Mouse (Mus musculus): ENCODE results near the gene Shisa8. TPM values are rescaled to one million over a fixed set of nuclear protein-coding genes. Genes with fewer than 3 reads are reported as not detected.

Gene Shisa8
- total RNA-seq, 2 experiments from 2014 or later, result 0.13 to 0.27 TPM

DNA sequence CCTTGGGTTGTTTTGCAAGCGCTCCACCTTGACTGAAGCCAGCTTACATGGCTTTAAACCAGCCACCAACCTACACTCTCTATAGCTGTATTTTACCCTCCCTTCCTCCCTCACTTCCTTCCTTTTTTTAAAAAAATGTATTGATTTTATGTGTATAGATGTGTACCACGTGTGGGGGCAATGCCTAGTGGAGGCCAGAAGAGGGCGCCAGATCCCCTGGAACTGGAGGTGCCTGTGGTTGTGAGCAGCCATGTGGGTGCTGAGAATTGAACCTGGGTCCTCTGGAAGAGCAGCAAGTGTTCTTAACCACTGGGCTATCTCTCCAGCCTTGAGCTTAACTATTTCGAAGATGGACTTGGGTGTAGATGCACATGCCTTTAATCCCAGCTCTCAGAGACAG, 30.3 kb downstream of the Shisa8 start:
- DNase-seq (ENCODE audit: low spot score in 2 of 2), result no peak

DNA sequence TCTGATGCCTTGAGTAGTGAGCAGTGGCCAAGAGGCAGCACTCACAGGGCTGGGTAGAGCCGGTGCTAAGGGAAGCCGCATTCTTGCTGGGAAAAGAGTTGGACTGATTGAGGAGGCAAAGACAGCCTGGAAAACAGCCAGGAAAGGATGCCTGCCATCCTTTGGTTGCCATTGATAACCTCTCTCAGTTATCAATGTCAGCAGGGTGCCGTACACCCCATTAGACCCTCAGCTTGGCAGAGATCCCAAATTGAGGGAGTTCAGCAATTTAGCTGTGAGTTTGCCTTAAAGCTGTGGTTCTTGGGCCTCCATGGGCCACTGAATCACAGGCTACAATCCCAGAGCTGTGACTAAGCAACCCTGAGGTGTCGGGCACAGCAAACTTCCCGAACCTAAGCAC, 31.5 kb downstream of the Shisa8 start:
- no peak for DNase-seq (ENCODE audit: low spot score in 2 of 2)

DNA sequence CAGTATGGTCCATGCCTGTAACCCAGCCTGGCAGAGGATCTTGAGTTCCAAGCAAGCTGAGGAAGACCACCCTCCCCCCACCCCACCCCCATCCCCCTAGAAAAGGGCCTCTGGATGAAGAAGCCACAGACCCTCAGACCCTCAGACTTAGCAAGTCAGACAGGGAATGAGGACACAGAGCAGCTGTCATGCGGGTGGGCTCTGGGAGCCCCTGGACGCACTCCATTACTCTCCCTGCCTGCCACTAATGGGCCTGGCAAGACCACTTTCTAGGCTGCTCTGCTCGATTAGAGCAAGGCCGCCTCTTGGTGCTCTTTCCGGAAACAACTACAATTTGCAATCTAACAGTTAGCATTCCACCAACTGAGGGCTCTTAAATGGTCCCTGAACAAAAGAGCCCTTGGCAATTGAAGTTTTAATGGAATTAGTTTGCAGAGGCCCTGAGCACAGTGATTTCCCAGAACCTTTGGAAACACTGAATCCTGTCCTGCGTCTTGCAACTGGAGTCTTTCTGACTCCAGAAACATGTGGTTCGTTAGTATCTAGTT, 34.8 kb downstream of the Shisa8 start:
- no peak for DNase-seq (ENCODE audit: low spot score in 2 of 2)

DNA sequence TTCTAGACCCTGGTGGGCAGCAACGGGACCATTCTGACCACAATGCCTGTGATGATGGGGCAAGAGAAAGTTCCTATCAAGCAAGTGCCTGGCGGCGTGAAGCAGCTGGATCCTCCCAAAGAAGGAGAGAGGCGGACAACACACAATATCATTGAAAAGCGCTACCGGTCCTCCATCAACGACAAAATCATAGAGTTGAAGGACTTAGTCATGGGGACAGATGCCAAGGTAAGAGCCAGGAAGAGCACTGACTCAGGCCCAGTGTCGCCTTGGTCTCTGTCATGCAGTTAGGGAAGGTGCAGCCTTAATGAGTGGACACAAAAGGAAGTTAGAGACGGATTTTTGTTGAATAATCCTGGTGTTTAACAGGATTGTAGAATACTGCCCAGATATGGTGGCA, 37.5 kb downstream of the Shisa8 start:
- no peak for DNase-seq (ENCODE audit: low spot score in 2 of 2)

DNA sequence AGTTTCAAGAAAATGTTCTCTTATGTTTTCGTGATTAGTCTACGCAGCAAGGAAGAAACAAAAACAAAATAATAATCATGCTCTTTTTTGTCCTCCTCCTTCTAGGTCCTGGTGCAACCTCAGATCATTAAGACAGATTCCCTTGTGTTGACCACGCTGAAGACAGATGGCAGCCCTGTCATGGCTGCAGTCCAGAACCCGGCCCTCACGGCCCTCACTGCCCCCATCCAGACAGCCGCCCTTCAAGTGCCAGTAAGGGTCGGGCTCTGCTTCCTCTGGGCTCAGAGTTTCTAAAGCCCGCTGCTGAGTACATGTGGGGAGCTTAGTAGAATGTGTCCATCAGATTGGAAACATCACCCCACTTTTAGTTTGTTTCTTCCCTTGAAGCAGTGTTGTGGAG, 40.0 kb downstream of the Shisa8 start:
- DNase-seq (ENCODE audit: low spot score in 2 of 2), result no peak

DNA sequence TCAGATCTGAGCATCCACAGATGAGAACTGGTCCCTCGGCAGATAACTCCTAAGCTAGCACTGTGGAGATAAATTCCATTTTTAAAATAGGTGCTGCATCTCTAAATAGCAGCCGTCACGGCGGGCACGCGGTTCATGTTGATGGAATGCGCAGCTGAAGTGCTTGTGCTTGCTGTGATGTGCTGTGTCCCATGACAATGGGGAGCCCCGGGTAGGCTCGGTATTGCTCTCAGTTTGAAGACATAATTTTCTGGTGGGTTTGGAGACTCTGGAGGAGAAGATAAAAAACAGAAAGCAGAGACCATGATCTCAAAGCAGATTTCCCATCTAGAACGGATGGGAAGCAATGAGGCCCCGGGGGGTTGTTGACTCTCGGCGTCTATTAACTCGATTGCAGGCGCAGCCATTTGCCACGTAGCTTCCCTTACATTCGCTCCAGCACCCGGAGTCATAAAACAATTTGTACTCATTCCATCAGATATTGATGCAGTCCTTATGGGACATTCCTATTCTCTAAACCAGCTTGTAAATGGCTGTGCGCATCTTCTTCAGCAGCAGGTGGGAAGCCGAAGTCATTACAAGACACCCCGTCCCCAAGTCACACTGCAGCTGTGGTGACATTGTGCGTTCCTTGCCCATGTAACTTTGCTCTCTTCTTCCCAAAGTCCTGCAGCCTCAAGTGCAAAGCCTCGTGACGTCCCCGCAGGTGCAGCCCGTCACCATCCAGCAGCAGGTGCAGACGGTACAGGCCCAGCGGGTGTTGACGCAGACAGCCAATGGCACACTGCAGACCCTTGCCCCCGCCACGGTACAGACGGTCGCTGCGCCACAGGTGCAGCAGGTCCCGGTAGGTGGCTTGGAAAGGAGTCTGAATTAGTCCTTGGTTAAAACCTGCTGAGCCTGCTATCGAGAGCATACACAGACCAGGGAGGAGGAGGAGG, 41.9 kb downstream of the Shisa8 start:
- no peak for DNase-seq (ENCODE audit: low spot score in 2 of 2)

DNA sequence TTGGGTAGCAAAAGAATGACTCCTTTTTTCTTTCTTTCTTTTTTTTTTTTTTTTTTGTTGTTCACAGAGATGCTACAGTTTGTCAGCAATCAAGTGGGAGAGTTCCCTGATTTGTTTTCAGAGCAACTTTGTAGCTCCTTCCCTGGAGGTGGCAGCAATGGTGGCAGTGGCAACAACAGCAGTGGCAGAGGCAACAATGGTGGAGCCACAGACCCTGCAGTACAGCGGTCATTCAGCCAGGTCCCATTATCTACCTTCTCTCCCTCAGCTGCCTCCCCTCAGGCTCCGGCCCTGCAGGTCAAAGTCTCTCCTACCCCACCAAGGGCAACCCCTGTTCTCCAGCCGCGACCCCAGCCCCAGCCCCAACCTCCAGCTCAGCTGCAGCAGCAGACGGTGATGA, 42.9 kb downstream of the Shisa8 start:
- DNase-seq (ENCODE audit: low spot score in 2 of 2), result no peak

DNA sequence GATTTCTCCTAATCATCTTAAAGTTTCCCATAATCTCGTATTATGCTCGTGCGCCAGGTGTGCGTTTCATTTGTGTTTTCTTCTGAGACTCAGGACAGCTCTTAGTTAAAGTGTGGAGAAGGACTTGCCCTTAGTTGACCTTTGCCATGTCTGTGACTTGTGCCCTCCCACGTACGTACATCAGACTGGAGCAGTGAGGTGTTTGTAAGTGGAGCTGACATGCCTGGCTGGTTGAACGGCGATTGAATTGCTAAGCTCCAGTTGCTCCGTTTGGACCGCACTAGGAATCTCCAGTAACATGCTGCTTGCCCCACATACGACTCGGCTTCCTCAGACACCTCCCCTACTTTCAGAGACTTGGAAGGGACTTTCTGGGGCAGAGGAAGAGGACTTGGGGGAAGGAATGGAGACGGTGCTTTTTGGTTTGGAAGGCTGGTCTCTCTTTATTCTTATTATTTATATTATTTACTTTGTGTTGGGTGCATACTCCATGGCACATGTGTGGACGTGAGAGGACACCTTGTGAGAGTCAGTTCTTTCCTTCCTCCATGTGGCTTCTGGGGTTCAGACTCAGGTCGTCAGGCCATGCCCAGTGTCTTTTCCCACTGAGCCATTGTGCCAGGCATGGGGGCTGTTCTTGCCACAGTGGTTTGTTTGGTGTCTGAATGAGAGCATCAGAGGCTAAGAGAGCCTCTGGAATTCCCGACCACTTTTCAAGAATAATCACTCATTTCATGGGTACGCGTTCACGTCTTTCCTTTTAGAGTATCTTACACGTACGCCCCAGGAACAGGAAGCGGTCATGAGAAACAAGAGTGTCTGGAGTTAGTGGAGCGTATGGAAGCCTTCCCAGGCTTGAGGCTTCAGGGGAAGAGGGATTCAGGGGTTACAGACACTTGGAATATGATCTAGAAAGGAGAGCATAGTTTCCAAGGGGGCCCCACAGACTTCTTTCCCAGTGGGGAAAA, 45.1 kb downstream of the Shisa8 start:
- no peak for DNase-seq (ENCODE audit: low spot score in 2 of 2)

DNA sequence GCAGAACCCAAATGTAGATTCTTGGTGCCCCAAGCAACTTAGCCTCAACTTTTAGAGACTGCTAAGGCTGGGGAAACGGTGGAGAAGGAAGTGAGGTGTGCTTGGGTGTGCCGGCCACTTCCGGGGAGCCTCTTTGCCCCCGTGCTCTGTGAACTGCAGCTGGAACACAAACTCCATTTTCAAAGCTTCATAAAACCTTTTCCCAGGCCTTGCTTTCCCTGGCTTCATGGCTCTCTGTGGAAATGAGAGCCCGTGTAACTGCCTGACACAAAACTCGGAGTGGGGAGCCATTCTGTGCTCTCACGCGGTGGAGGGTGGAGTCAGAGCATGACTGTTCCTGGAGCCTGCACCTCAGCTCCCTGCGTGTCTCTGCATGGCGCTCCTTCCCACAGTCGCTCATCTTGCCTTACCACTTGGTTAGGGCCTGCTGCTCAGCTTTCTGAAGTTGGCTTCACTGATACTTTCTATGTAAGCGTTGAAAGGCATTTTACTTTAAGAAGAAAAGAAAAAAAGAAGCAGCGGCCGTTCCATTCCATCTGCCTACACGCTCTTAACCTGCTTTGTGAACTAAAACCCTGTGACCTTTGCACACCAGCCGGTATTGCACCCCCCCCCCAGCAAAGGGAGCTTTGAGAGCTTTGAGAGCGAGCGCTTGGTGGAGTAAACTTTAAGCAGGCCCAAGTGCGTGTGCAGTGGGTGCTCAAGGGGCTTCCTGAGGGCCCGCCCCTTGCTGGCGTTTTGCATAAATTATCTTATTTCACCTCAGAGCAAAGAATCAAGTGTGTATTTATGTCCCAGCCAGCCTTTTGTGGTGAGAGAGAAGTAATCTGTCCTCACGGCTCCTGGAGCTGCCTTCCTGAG, 46.1 kb downstream of the Shisa8 start:
- DNase-seq (ENCODE audit: low spot score in 2 of 2), result no peak

DNA sequence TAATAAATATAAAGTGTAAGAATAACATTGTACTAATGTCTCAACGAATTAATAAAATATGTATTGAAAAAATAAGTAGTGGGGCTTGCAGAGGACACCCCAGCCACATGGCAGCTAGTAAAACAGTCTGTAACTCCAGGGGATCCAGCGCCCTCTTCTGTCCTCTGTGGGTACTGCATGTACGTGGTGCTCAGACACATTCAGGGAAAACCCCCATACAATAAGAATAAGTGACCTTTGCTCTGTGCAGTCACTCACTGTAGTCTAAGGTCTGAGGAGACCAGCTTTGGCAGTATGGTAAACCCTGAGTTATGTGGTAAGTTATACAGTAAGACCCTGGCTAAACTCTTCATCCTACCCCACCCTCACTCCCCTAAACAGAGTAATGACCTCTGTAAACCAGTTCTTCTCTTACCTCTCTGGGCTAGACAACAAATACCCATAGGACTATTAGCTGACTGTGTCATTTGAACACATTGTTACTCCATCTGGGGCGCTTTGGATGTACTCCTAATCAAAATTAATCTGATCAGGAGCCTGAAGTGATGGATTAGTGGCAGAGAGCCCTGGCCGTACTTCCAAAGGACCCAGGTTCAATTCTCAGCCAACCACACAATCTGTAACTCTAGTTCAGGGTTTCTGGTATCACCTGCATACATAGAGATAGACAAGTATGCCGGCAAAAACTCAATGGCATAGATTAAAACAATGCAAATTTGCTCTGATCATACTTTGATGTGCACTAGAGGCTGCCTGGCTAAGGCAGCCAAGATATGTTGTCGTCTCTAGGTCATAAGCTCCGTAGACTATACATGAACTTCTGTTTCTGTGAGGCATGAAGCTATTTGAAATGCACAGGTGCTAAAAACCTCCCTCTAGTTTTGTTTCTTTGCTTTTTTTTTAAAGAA, 47.0 kb downstream of the Shisa8 start:
- DNase-seq (ENCODE audit: low spot score in 2 of 2), result peak; percentile 78 to 80

DNA sequence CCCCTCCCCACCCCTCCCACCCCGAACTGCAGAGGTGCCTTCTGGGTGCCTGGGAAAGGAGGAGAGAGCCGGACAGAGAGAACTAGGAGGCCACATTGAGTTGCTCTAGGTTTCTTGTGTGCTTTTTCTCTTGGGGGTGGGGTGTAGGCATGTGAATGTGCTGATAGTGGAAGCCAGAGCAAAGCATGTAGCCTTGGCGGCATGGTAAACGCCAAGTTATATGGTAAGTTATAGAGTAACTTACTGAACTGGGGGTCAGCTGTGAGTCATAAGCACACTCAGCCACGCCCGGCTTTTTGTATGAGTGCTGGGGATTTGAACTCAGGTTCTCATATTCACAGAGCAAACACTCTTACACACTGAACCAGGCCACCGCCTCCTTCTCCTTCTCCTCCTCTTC, 48.1 kb downstream of the Shisa8 start:
- no peak for DNase-seq (ENCODE audit: low spot score in 2 of 2)

DNA sequence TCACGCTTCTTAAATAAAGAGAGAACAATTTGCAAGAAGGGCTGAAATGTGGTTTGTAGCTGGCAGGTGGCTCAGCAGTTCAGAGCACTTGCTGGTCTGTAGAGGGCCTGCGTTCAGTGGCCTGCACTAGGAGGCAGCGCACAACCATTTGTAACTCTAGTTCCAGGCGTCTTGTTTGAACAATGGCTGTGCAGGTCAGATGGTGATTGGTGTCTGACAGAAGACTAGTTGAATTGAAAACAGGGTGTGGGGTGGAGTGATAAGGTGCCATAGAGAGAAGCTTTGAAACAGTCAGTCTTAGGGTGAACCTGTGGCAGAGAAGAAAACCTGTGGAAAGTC, 48.6 kb downstream of the Shisa8 start:
- DNase-seq (ENCODE audit: low spot score in 2 of 2), result no peak

DNA sequence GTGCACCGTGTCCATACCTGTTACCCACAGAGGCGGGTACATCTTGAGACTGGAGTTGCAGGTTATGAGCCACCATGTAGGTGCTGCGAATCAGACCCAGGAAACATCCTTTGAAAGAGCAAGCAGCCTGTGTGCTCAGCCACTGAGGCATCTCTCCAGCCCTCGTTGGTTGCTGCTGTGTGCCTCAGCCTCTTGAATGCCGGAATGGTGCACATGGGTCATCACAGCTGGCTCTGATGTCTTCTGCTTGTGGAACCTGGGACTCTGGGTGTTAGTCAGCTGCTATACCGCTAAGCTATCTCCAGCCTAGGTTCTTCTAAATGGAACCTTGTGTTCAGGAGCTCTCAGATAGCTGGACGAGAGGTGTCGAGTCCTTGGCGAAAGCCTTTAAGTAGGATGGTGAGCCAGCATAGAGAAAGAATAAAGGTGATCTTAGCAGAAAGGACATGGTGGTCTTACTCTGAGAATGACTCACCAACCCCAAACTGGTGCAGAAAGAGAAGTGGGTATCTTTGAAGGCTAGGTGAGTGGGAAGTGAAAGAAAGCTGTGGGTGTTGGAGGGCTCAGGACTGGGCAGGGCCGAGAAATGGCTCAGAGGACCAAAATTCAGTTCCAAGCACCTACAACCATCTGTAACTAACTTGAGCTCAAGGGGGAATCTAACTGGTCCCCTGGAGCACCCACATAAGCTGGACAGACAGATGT, 49.1 kb downstream of the Shisa8 start:
- DNase-seq (ENCODE audit: low spot score in 2 of 2), result no peak

DNA sequence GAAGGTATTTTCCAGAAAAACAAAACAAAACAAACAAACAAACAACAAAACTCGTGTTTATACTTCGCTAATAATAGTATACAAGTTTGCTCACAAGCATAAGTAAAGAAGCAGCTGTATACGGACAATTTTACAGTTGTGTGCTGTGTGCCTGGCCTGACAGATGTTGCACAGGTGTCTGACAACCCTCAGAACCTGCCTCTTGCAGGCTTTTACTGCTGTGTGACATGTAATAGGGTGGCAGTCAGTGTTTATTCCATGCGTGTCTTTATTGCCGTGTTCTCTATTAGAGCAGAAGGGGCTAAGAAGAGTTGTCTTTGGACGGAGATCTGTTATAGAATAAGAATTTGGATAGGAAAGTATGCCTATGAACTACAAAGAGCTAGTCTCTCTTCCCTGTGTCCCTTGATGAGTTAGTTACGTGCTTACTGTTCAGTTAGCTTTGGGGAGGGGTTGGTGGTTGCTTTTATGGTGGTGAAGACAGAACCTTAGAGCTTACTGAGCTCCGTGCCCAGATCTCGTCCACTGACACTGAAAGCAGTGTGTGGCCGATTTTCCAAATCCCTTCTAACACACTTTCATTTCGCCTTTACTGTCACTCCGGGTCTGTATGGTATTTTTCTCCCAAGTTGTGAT, 50.5 kb downstream of the Shisa8 start:
- DNase-seq (ENCODE audit: low spot score in 2 of 2), result no peak

DNA sequence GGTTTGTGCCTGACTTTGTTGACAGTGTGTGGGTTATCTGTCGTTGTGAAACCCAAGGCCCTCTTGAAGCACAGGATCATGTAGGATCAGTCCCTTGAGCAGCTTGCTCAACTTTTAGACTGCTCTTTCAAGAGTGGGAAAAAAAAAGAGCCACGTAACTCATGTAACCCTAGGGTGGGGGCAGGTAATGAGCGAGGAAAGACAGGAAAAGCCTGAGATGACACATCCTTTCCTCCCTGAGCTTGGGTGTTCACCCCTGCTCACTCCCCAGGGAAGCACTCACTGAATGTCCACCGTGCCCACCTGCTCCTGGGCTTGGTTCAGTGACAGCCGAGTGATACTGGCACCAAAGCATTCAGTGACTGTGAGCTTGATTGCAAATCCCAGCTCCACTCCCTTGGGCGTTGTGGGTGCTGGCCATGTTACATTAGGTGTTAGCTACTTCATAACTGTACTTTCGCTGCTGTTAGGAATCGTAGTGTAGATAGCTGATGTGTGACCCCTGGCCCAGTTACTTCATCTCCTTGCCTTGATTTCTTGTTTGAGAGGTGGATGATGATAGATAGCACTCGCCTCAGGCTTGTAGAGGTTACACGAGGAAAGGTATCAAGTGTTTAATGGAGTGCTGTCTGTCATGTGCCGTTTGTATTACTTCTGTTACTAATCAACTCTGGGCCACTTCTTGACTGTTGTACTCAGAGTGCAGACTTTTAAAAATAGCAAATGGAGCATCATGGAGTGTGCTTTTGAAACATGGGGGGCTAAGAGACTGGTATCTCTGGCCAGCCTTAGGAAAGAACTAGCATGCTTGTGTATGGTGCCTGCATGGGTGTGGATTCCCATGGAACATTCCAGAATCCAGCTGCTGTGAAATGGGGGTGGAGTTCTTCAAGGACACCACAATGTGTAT, 51.6 kb downstream of the Shisa8 start:
- DNase-seq (ENCODE audit: low spot score in 2 of 2), result no peak

DNA sequence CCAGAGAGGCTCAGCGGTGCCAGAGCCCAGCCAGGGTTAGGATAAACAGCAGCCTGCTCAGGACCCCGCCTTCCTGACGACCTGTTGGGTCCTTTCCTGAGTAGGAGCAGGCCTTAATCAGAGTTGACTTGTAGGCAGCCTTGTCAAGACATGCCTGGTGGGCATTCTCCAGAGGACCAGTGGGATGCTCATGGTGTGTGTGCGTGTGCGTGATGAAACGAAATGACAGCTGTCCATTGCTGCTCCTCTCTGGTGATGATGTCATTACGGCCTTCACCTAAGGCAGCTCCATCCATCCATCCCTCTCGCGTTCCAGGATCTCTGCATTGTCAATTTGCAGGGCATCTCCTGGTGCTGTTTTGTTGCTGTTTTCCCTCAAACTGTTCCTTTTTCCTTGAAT, 53.1 kb downstream of the Shisa8 start:
- DNase-seq (ENCODE audit: low spot score in 2 of 2), result no peak

DNA sequence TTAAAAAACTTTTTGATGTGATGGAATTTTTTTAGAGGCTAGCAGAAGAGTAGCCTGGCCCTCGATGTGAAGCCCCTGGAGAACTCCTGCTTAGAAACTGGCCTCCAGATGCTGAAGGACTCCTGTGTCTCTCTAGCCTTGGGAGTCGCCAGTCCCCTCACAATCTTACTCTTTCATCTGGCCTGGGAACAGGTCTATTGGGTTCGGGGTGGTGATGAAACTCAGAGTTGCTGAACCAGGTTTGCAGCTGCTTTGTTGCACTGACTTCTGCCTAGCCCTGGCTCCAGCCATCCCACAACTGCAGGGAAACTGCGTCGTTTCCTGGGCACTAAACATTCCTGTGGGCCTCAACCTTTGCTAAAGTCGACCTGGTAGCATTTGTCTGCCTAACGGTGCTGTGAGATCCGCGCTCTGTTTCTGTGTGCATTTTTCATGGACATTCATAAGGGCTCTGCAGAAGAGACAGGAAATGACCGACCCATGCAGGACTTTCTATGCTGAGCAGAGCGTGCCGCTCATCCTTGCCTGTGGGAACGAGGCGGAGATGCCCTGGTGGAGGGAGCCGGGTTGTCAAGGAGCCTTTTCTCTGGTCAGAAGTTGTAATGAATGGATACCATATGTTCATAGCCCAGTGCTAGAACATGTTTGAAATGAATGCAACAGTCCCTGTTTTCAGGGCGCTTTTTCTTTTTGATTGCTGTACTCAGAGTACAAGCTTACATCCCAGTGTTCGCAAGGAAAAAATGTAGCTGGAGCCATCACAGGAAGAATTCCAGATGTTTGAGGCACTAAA, 54.2 kb downstream of the Shisa8 start:
- no peak for DNase-seq (ENCODE audit: low spot score in 2 of 2)
